Mouse (Mus musculus): ENCODE measurements around the gene Dis3. TPM values are rescaled to one million over a fixed set of nuclear protein-coding genes. Genes with fewer than 3 reads are reported as not detected.
"Not testable (repeated sequence)": the region's sequence is repeated elsewhere in the genome, so short reads cannot be mapped to it uniquely, and the experiment has no call there.

Dis3 gene
- polyA plus RNA-seq, 1 experiment from 2014 or later, result 12.0 TPM

GRCm38 (mm10) chr14:99044096-99044495 is 55.5 kb downstream of the Dis3 start:
- TF ChIP-seq CTCF (IDR thresholded peaks at IDR 0.05; ENCODE audit: low read depth) (no peak), EP300 (optimal IDR thresholded peaks at IDR 0.05) (no peak)
- H3K27me3 ChIP-seq (ENCODE audit: control insufficient read depth, insufficient read depth, low read length), result no peaks in the 10 kb centered on the region
- peak overlapping the region; percentile 23; the same call in 1 of the 2 replicates for H3K4me2 ChIP-seq (replicated peaks; ENCODE audit: low read depth)
- H3K27ac ChIP-seq (replicated peaks), result no peak overlapping the region
- no peaks in the 10 kb centered on the region for H3K36me3 ChIP-seq (ENCODE audit: control insufficient read depth, insufficient read depth, low read length)
- no peak overlapping the region for H3K4me3 ChIP-seq (ENCODE audit: low read depth, low read length)
- no peak for ATAC-seq (ENCODE audit: low FRiP score, low TSS enrichment)
- H3K4me1 ChIP-seq (replicated peaks; ENCODE audit: control insufficient read depth, insufficient read depth), result peaks cover 7% of the 10 kb centered on the region; the same call in 1 of the 2 replicates
- 45% methylated on average over 10 of the region's 10 CpGs for WGBS
- DNase-seq (ENCODE audit: low spot score), result no peak
- no peaks in the 10 kb centered on the region for H3K9me3 ChIP-seq (ENCODE audit: control insufficient read depth, low read length)
- no peak overlapping the region for H3K9ac ChIP-seq (ENCODE audit: low read length)

- Histone ChIP-seq H3K9me3 (ENCODE audit: control insufficient read depth, low read length) (no peaks in the 10 kb centered on the region), H3K4me1 (replicated peaks; ENCODE audit: control insufficient read depth, insufficient read depth) (peaks cover 7% of the 10 kb centered on the region; the same call in 1 of the 2 replicates), H3K27me3 (ENCODE audit: control insufficient read depth, insufficient read depth, low read length) (no peaks in the 10 kb centered on the region), H3K9ac (ENCODE audit: low read length) (no peak overlapping the region), H3K36me3 (ENCODE audit: control insufficient read depth, insufficient read depth, low read length) (no peaks in the 10 kb centered on the region; the same call in 1 of the 2 replicates), H3K27ac (replicated peaks) (no peak overlapping the region), H3K4me2 (replicated peaks; ENCODE audit: low read depth) (no peak overlapping the region), H3K4me3 (ENCODE audit: low read depth, low read length) (no peak overlapping the region)
- WGBS, result 81% methylated on average over 1 of the region's 1 CpGs
- DNase-seq (ENCODE audit: low spot score), result no peak
- no peak for ATAC-seq (ENCODE audit: low FRiP score, low TSS enrichment)
- no peak for TF ChIP-seq CTCF (IDR thresholded peaks at IDR 0.05; ENCODE audit: low read depth)
- no peak for TF ChIP-seq EP300 (optimal IDR thresholded peaks at IDR 0.05)
Observed at GRCm38 (mm10) chr14:99043499-99043898, 56.1 kb downstream of the Dis3 start.

GRCm38 (mm10) chr14:99041416-99041815 is 58.2 kb downstream of the Dis3 start:
- 69% methylated on average over 4 of the region's 4 CpGs for WGBS
- Histone ChIP-seq H3K4me2 (replicated peaks; ENCODE audit: low read depth) (no peak overlapping the region), H3K36me3 (ENCODE audit: control insufficient read depth, insufficient read depth, low read length) (no peaks in the 10 kb centered on the region; the same call in 1 of the 2 replicates), H3K27ac (replicated peaks) (no peak overlapping the region), H3K4me1 (replicated peaks; ENCODE audit: control insufficient read depth, insufficient read depth) (peaks cover 7% of the 10 kb centered on the region; the same call in 1 of the 2 replicates), H3K27me3 (ENCODE audit: control insufficient read depth, insufficient read depth, low read length) (no peaks in the 10 kb centered on the region), H3K9ac (ENCODE audit: low read length) (no peak overlapping the region), H3K9me3 (ENCODE audit: control insufficient read depth, low read length) (no peaks in the 10 kb centered on the region), H3K4me3 (ENCODE audit: low read depth, low read length) (no peak overlapping the region)
- DNase-seq (ENCODE audit: low spot score), result no peak
- ATAC-seq (ENCODE audit: low FRiP score, low TSS enrichment), result no peak
- TF ChIP-seq CTCF (IDR thresholded peaks at IDR 0.05; ENCODE audit: low read depth) (no peak), EP300 (optimal IDR thresholded peaks at IDR 0.05) (no peak)

- H3K27ac ChIP-seq (replicated peaks); H3K36me3 ChIP-seq (ENCODE audit: control insufficient read depth, insufficient read depth, low read length); H3K9ac ChIP-seq (ENCODE audit: low read length); H3K27me3 ChIP-seq (ENCODE audit: control insufficient read depth, insufficient read depth, low read length); ATAC-seq (ENCODE audit: low FRiP score, low TSS enrichment); H3K4me2 ChIP-seq (replicated peaks; ENCODE audit: low read depth); H3K4me1 ChIP-seq (replicated peaks; ENCODE audit: control insufficient read depth, insufficient read depth); H3K9me3 ChIP-seq (ENCODE audit: control insufficient read depth, low read length); H3K4me3 ChIP-seq (ENCODE audit: low read depth, low read length); DNase-seq (ENCODE audit: low spot score): not testable (repeated sequence)
- WGBS, result 74% methylated on average over 5 of the region's 5 CpGs
Observed at GRCm38 (mm10) chr14:99039308-99039707, 60.3 kb downstream of the Dis3 start.

- DNase-seq (ENCODE audit: low spot score), result peak; percentile 32
- no peak for TF ChIP-seq EP300 (optimal IDR thresholded peaks at IDR 0.05)
- TF ChIP-seq CTCF (IDR thresholded peaks at IDR 0.05; ENCODE audit: low read depth), result no peak
- Histone ChIP-seq H3K9me3 (ENCODE audit: control insufficient read depth, low read length) (no peaks in the 10 kb centered on the region), H3K9ac (ENCODE audit: low read length) (no peak overlapping the region), H3K36me3 (ENCODE audit: control insufficient read depth, insufficient read depth, low read length) (no peaks in the 10 kb centered on the region; the same call in 1 of the 2 replicates), H3K27me3 (ENCODE audit: control insufficient read depth, insufficient read depth, low read length) (no peaks in the 10 kb centered on the region), H3K4me2 (replicated peaks; ENCODE audit: low read depth) (no peak overlapping the region), H3K4me1 (replicated peaks; ENCODE audit: control insufficient read depth, insufficient read depth) (0 out of 2 replicates have a peak, but pooled peaks cover 3% of the 10 kb centered on the region), H3K27ac (replicated peaks) (no peak overlapping the region), H3K4me3 (ENCODE audit: low read depth, low read length) (no peak overlapping the region)
- peak; percentile 95 for ATAC-seq (ENCODE audit: low FRiP score, low TSS enrichment)
- WGBS, result 50% methylated on average over 2 of the region's 2 CpGs
Observed at GRCm38 (mm10) chr14:99037703-99038102, 61.9 kb downstream of the Dis3 start.

- H3K27ac ChIP-seq (replicated peaks), result no peak overlapping the region
- no peaks in the 10 kb centered on the region; the same call in 1 of the 2 replicates for H3K36me3 ChIP-seq (ENCODE audit: control insufficient read depth, insufficient read depth, low read length)
- H3K27me3 ChIP-seq (ENCODE audit: control insufficient read depth, insufficient read depth, low read length), result no peaks in the 10 kb centered on the region
- H3K9ac ChIP-seq (ENCODE audit: low read length), result no peak overlapping the region
- H3K9me3 ChIP-seq (ENCODE audit: control insufficient read depth, low read length), result no peaks in the 10 kb centered on the region
- WGBS, result 61% methylated on average over 4 of the region's 4 CpGs
- no peak overlapping the region for H3K4me3 ChIP-seq (ENCODE audit: low read depth, low read length)
- DNase-seq (ENCODE audit: low spot score), result no peak
- 0 out of 2 replicates have a peak, but pooled peaks cover under 1% of the 10 kb centered on the region for H3K4me1 ChIP-seq (replicated peaks; ENCODE audit: control insufficient read depth, insufficient read depth)
- ATAC-seq (ENCODE audit: low FRiP score, low TSS enrichment), result no peak
- no peak for TF ChIP-seq EP300 (optimal IDR thresholded peaks at IDR 0.05)
- TF ChIP-seq CTCF (IDR thresholded peaks at IDR 0.05; ENCODE audit: low read depth), result no peak
- H3K4me2 ChIP-seq (replicated peaks; ENCODE audit: low read depth), result no peak overlapping the region
Observed at GRCm38 (mm10) chr14:99036039-99036438, 63.5 kb downstream of the Dis3 start.

- not testable (repeated sequence) for H3K36me3 ChIP-seq (ENCODE audit: control insufficient read depth, insufficient read depth, low read length); H3K9me3 ChIP-seq (ENCODE audit: control insufficient read depth, low read length); DNase-seq (ENCODE audit: low spot score); H3K4me1 ChIP-seq (replicated peaks; ENCODE audit: control insufficient read depth, insufficient read depth); ATAC-seq (ENCODE audit: low FRiP score, low TSS enrichment); H3K4me3 ChIP-seq (ENCODE audit: low read depth, low read length); H3K27me3 ChIP-seq (ENCODE audit: control insufficient read depth, insufficient read depth, low read length); H3K4me2 ChIP-seq (replicated peaks; ENCODE audit: low read depth); H3K9ac ChIP-seq (ENCODE audit: low read length); H3K27ac ChIP-seq (replicated peaks)
- 95% methylated on average over 8 of the region's 8 CpGs for WGBS
Observed at GRCm38 (mm10) chr14:99034851-99035250, 64.7 kb downstream of the Dis3 start.
